Mouse (Mus musculus) lung, adult 2 months (tissue): ENCODE measurements around the gene Hist2h3c1. TPM values are rescaled to one million over a fixed set of nuclear protein-coding genes. Genes with fewer than 3 reads are reported as not detected.

Experiments
- DNase-seq: peaks from one replicate; pipeline ENCODE4 v3.0.0; 2022
- H3K4me1 ChIP-seq: fragments of 200-500 bp; 2 replicates; pipeline ENCODE4 v1.6.1; 2011; ENCODE audit warnings: low read length; ENCODE audit not compliant: control insufficient read depth, insufficient read depth
- H3K4me3 ChIP-seq: fragments of 200-500 bp; replicated peaks from 2 replicates; pipeline ENCODE3; 2011; ENCODE audit warnings: low read depth, mild to moderate bottlenecking, control low read depth, low read length; ENCODE audit errors: extremely low read depth
- CTCF ChIP-seq: fragments of 200-500 bp; IDR thresholded peaks from 2 replicates; pipeline ENCODE4 v1.5.1; 2011; ENCODE audit warnings: mild to moderate bottlenecking, low read length, control low read depth; ENCODE audit not compliant: insufficient read depth
- POLR2A ChIP-seq: fragments of 200-500 bp; IDR thresholded peaks from 2 replicates; pipeline ENCODE4 v1.6.1; 2011; ENCODE audit warnings: low read depth, mild to moderate bottlenecking, control low read depth, low read length, borderline replicate concordance; ENCODE audit errors: extremely low read depth
- WGBS: fragments of 180-500 bp; shearing (Covaris S2); methylation state at CpG from one replicate; pipeline ENCODE4 v1.1.7; 2018; 5-methylcytosine and 5-hydroxymethylcytosine counted together
- polyA plus RNA-seq: library from polyadenylated mRNA; depleted of rRNA; stranded (reverse); fragments of >200 nt; gene quantifications from 2 replicates; pipeline ENCODE4 v1.2.3, GENCODE M21; 2012

Gene Hist2h3c1
- polyA plus RNA-seq, 1 experiment = not detected

DNA sequence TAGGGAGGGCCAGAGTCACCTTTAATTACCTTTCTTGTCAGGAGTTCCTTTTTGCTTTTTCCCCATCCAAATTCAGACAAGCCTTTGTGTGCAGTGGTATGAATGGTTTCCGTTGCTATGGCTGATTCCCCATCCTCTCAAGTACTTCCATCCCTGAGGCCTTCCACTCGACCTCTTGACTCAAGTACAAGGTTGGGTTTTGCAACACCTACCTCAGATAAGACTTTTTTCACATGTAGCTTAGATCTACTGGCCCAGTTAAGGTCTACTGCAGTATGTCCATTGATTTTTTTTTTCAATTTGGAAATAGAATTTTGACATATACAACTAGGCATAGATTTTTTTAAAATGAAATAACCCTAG is 14.7 kb upstream of the Hist2h3c1 start:
- H3K4me1 ChIP-seq = no peaks in the 10 kb centered on the region; the same call in 1 of the 2 replicates
- TF ChIP-seq CTCF (no peak), POLR2A (no peak)
- H3K4me3 ChIP-seq = no peak overlapping the region
- no peak for DNase-seq
- WGBS = 52% methylated on average over 2 of the region's 2 CpGs

DNA sequence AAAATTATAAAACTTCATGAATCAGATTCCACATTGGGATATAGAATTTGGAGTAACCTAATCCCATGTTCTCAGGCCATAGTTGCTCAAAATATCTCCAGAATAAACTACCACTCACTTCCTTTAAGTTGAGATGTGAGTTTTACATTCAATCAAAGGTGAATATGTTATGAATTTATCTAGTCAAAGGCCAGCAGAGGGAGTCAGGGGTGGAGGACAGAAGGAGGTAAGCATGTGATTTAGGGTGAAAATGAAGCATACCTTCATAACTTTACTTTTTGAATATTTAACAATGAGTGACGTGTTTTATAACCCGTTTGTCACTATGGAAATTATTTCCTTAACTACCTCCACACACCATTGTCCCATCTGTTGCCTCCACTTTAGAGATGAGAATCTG is 11.6 kb upstream of the Hist2h3c1 start:
- 91% methylated on average over 2 of the region's 2 CpGs for WGBS
- no peak for TF ChIP-seq POLR2A
- no peak for TF ChIP-seq CTCF
- no peak for DNase-seq
- H3K4me1 ChIP-seq = peaks cover 5% of the 10 kb centered on the region; the same call in 1 of the 2 replicates
- no peak overlapping the region for H3K4me3 ChIP-seq

DNA sequence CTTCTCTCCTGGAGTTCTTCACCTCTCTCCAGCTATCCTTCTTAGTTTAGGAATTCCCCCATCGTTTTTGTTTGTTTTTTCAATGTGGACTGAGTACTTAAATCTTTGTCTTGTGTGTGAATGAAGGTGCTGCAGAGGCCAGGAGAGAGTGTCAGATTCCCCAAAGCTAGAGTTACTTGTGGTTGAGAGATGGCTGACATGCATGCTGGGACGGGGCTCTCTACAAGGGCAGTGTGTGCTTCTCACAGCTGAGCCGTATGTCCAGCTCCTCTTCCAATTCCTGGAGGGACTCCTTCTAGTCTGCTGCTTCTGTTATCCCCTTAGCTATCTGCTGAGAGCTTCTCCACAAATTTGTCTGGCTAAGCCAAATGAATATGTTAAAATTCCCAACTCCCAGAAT is 10.6 kb upstream of the Hist2h3c1 start:
- WGBS = 49% methylated on average over 3 of the region's 3 CpGs
- H3K4me1 ChIP-seq = peaks cover 5% of the 10 kb centered on the region; the same call in 1 of the 2 replicates
- TF ChIP-seq POLR2A = no peak
- TF ChIP-seq CTCF = no peak
- no peak for DNase-seq
- no peak overlapping the region for H3K4me3 ChIP-seq

GRCm38 (mm10) chr3:96236834-96237334 is 9.6 kb upstream of the Hist2h3c1 start:
- H3K4me1 ChIP-seq = peaks cover 5% of the 10 kb centered on the region; the same call in 1 of the 2 replicates
- no peak overlapping the region for H3K4me3 ChIP-seq
- TF ChIP-seq POLR2A = no peak
- TF ChIP-seq CTCF = no peak
- no peak for DNase-seq
- 79% methylated on average over 4 of the region's 4 CpGs for WGBS

- no peak for TF ChIP-seq CTCF
- no peak for TF ChIP-seq POLR2A
- Histone ChIP-seq H3K4me3 (no peak overlapping the region), H3K4me1 (peaks cover 5% of the 10 kb centered on the region; the same call in 1 of the 2 replicates)
- 60% methylated on average over 7 of the region's 7 CpGs for WGBS
- DNase-seq = no peak
Observed at GRCm38 (mm10) chr3:96237335-96237903, 9.1 kb upstream of the Hist2h3c1 start.

- DNase-seq = no peak
- WGBS = 12% methylated on average over 12 of the region's 12 CpGs
- H3K4me3 ChIP-seq = no peak overlapping the region
- no peak for TF ChIP-seq POLR2A
- no peak for TF ChIP-seq CTCF
- peaks cover 5% of the 10 kb centered on the region; the same call in 1 of the 2 replicates for H3K4me1 ChIP-seq
Observed at GRCm38 (mm10) chr3:96237904-96238511, 8.5 kb upstream of the Hist2h3c1 start.

DNA sequence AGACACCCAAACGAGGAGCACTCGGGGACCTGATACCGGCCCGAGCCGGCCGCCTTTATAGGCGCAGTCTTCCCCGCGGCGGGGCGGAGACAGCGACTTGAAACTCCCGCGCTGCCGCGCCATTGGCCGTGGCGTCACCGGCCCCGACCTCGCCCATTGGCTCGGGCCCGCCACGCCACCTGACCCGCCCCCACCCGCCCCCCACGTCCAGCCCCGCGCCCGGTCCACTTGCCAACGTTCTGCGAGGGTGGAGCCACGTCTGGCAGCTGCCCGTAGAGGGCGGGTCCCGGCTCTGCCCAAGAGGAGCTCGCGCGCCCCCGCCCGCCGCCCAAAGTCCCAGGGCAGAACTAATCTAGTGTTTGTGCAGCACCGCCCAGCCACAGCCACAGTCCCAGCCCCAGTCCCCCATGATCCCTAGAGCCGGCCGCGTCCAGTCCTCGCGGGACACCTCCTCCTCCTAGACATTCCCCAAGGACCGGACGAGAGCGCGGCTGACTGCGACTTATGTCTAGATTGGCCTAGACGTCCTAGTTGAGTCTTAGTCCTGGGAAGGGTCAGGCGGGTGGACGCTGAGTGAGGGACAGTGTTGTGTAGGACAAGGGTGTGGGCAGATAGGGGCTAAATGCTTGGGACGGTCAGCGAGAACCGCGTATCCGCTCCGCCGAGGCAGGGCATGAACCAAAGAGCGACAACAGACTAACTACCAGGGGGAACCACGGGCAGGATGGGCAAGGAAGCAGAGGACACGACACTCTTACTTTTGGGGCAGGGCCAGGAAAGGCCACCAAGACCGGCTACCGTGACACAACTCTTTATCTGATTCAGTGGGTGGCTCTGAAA is 7.3 kb upstream of the Hist2h3c1 start, which contains the start of gene Hist2h3c2:
TSS of gene Hist2h3c2 (minus strand) at position 174 of the 840 bp plus-strand sequence.
- TF ChIP-seq POLR2A = peak; percentile 29; the same call in 1 of the 2 replicates
- H3K4me3 ChIP-seq = peak within 1 kb of the TSS; percentile 54
- H3K4me1 ChIP-seq = peaks cover 14% of the 10 kb centered on the region
- WGBS = under 1% methylated on average over 29 of the region's 68 CpGs
- peak; percentile 57 for DNase-seq

DNA sequence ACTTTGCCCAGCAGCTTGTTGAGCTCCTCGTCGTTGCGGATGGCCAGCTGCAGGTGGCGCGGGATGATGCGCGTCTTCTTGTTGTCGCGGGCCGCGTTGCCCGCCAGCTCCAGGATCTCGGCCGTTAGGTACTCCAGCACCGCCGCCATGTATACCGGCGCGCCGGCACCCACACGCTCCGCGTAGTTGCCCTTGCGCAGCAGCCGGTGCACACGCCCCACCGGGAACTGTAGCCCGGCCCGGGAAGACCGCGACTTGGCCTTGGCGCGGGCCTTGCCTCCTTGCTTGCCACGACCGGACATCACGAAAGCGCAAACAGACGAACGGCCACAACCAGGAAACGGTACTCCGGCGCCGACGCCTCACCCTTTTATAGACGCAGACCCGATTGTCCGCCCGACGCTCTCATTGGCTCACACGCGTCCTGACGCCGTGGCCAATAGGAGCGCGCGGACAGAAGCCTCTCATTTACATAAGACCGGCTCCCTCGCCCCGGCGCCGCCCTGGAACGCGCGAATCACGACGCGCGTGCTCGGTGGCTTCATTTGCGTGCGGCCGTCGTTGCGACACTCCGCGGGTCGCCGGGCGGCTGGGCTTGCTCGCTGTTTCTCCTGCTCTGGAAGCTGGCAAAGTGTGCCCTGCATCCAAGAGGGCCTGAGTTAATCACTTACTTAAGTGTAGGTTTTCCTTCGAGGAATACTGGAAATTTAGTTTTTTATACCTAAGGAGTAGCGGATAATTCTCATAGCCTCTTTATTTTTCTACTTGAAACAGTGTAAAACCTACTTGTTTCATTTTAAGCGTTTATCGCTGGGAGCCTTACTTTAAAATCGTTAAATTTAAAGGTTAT is 6.3 kb upstream of the Hist2h3c1 start, which contains the start of gene Hist2h2aa2:
TSS of gene Hist2h2aa2 (minus strand) at position 328 of the 850 bp plus-strand sequence.
- peak within 1 kb of the TSS; percentile 54 for H3K4me3 ChIP-seq
- 3% methylated on average over 32 of the region's 85 CpGs for WGBS
- peak; percentile 53; the same call in 1 of the 2 replicates for TF ChIP-seq POLR2A
- H3K4me1 ChIP-seq = peaks cover 18% of the 10 kb centered on the region
- DNase-seq = peak; percentile 100
